Mouse (Mus musculus) cerebellum, postnatal 10 days (tissue): ENCODE data around the gene Pde1b.
A peak's percentile ranks its signal among the peaks of the same experiment; 100 is the strongest.

Experiments used
- DNase-seq, 2 experiments: peaks; one replicate each; pipeline ENCODE4 v3.0.0; 2021; ENCODE audit warnings: mixed read lengths in 2 of 2

Pde1b gene

DNA sequence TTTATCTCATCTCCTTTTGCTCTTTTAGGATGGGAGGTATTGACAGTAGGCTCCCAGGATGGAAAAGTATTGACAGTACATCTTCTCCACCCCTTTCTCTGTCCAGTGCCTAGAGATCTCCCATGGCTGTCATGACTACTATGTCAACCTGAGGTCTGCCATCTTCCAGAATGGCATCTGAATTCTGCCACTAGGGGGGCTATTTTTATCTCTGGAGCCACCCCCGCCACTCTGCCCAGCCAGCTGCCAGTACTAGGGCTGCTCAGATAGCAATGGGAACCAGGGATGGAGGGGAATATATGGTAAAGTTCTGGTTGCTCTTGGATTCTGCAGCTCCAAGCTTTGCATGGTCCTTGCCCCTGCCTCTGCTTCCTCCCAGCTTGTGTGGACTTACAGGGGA is 8.8 kb downstream of the Pde1b start:
- DNase-seq, result no peak

DNA sequence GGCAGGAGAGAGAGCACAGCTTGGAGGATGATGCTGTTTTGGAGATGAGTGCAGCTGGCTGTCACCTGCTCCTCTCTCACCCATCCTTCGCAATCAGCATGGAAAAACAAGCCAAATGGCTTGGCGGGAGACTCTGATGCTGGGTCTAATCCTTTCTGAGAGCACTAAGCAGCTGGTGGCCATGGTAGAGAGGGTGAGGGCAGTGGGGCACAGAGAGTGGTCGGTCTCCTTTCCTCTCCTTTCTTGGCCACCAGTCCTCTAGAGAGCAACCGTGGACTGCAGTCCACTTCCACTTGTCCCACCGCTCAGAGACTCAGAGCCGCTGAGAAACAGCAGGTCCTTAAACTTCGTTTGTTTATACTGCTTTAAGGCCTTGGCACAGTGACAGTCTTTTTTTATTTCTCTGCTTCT is 10.8 kb downstream of the Pde1b start:
- DNase-seq, result peak; percentile 73 to 81

DNA sequence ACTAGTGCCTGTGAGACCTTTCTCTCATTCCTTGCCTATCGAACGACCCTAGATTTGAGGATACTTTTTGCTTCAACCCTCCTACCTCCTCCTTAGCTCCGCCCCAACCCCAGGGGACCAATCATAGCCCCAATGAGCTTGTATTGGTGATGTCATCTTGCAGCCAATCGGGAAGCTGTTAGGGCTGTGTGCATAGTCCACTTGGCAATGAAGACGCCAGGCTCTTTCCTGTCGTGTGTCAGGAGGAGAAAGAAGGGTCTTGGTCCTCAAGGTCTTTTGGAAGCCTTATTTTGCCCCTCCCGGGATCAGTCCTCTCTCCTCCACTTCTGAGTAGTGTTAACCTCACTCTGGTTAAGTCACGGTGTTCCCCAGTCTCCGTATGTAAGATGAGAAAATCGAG is 11.3 kb downstream of the Pde1b start:
- DNase-seq, result peak; percentile 96 to 97

DNA sequence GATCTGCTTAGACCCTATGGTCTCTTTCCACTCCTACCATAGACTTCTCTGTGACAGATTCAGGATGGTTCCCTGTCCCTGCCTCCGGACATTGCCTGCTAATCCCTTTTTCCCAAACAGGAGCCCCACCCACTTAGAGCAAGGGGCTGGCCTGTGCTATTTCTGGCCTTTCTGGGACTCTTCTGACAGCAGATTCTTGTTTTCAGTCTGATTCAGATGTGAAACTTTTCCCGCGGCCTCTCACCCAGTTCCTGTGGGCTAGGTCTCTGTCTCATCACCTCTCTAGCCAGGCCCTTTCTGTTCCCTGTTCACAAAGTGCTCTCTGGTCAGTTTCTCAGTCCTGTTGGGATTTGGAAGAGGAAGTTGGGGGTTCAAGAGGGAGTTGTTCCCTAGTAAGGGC is 12.1 kb downstream of the Pde1b start:
- peak in 1 of 2 experiments; percentile 13 for DNase-seq

DNA sequence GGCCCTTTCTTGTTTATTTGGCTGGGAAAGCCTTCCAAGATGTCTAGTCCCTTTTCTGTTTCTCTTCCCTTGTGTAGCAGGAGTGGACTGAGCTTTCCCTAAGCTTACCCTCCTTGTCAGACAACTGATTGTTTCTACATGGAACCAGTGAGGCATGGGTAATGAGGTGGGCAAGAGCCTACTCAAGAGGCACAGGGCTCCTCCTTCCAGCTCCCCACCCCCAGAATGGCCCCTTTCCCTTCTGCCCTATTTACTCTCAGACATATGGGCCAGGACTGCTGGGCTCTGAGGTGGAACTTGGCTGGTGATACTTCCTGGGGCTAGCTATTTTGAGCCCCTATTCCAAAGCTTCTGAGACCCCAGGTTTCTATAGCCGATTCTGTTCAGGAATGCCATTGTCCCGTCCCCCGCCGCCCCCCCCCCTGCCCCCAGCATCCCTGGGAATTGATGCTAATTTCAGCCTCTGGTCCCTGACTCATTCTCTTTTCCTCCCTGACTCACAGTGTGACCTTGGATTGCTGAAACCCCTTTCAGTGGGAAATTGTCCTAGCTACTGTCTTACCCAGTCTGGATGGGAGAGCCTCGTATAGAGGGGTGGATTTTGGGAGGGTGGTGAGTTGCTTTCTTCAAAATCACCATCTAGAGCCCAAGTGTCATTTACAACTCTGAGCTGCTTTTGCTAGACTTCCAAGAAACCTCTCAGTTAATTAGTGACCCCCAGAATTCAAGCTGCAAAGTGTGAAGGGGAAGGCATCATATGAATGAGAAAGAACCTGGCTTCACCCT is 16.0 kb downstream of the Pde1b start:
- peak; percentile 92 to 94 for DNase-seq

DNA sequence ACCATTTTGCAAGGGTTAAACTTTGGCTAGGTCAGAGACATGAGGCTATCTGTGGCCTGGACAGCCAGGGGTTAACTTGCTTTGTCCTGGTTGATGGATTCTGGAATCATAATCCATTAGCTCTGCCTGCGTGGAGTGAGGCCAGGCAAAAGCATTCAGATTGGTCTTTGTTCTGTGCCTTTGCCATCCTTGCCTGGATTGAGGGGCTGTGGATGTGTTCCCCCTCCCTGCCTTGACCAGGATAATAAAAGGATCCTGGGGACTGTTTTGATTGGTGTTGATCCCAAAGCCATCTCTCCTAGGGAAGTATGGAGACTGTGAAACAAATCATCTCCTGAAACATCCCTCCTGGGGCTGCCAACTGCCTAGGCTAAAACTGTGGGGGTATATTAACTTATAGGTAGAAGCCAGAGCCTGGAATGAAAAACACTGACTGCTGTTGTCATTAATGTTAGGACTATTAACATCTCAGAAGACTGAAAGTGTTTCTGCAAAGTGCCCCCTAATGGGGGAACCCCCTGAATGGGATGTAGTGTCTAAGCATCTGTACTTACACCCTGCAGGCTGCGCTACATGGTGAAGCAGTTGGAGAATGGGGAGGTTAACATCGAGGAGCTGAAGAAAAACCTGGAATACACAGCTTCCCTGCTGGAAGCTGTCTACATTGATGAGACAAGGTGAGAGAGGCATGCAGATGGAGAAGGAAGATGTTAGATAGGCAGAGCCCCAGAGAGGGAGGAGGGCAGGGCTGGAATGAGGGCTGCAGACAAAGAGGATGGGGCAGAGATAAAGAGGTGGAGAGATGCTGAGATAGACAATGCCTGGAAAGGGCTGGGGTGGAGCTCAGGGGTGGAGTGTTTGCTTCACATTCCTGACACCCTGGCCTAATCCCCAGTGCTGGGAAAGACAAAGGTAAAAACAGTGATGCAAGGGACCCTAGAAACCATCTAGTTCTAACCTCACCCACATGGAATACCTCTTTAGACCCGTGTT is 16.8 kb downstream of the Pde1b start:
- peak; percentile 75 to 78 for DNase-seq

DNA sequence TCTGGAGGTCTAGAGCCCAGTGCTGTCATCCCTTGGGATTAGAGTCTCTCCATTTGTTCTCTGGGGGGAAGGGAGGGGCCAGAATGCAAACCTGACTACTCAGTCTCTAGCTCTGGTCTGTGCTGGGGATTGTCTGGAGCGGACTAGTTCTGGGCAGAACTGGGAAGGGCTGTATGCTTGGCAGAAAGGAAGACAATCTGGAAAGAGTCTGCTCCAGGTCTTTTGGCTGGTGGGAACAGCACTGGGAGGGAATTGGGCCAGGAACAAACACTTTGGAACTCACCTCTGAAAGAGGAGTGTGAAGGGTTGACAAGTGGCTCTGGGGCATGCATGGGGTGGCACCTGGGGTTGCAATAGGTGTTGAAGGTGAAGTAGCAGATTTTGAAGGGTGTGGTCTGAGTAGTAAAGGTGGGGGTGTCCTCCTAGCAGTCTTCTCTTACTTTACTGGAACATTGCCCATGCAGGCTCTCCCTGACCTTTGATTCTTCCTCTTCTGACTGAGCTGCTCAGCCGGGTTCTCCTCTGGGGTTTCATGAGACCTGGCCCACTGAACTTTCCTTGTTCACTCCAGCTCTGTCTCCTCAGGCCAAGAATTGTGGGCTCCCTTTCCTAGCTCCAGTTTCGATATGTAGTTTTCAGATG is 19.7 kb downstream of the Pde1b start:
- peak; percentile 65 to 67 for DNase-seq

DNA sequence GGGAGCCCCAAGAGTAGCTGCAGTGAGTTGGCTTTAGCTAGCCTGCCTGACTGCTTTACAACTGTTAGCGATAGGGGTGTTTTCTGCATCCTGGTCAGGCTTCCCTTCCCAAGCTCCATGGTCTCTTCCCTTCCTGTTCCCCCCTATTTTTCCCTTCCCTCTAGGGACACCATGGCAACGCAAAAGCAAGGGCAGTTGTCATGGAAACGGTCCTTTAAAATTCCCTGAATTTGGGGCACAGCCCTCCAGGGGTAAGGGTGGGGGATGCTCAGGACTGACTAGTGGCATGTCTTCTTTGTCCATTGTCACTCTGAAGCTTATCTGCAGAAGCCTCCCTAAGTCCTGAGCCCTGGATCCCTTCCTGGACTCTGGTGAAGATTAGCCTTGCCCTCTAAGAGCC is 20.3 kb downstream of the Pde1b start:
- DNase-seq, result no peak

DNA sequence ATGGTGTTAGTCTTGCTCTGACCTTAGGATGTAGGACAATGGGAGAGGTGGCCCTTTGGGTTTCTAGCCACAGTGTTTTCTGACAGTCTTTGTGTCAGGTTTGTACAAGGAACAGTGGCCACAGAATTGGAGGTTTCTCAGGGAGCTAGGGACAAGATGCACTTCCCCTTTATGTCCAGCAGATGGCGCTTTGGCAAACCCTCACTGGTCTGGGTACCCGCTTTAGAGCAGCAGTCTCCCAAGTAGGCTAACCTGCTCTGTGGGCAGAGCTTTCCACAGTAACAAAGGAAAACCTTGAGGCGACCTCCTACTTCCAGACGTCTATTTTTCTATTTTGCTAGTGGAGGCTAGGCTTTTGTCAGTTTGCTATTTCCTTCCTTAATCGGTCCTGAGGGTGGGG is 27.5 kb downstream of the Pde1b start:
- DNase-seq, result peak; percentile 79 to 84

DNA sequence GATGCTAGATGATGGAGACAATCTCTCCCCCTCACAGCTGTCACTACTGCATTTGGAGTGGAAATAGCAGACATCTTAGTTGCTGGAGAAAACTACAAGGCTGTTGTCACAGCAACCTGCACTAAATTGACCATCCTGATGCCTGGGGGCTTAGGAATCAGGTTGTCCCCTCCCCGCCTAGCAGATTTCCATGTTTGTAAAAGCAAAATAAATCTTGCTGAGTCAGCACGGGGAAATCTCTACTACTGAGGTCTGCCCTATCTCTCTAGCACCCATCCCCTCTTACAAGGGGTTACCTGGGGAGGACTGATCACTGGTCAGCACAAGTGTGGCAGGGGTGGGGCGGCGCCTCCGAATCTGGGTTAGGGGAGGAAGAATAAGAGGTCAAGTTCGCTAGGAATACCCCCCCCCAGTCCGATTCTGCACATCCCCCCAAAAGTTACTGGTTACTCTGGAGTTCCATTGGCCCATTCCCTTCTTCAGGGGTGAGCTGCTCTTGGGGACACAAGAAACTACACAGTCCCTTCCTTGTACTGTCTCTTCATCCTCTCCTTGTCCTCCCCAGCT is 31.3 kb downstream of the Pde1b start:
- DNase-seq, result peak in 1 of 2 experiments; percentile 4

DNA sequence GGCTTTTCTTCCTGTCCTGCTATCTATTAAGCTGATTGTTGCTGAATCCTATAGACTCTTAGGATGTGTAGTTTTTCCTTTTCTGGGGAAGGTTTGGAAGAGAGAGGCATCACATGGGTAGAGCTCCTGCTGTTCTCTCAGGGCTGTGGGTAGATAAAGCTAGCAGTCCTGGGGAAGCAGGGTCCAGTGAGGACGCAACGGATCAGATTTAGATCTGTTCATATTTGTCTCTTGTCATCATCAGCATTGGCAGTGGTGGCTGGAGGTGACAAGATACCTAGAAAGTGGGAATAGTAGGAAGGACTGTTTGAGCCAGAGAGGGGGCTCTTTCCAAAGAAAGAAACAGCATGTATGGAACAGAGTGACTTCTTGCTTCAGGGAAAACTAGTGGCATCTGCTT is 32.2 kb downstream of the Pde1b start:
- peak in 1 of 2 experiments; percentile 12 for DNase-seq

DNA sequence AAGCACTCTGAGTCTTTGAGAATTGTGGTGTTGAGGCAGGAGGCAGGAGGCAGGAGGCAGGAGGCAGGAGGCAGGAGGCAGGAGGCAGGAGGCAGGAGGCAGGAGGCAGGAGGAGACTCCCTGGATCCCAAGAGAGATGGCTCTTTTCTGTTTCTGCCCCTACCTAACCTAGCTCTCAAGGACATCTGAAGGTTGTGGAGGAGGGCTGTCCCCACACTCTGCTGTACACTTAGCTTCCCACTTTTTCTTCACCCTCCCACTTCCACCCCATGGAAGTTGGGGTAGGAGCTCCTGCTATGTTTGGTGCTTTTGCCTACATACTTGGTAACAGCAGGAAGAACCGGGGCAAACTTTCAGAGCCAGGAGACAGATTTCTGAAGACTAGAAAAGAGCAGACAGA is 33.0 kb downstream of the Pde1b start:
- peak in 1 of 2 experiments; percentile 14 for DNase-seq

DNA sequence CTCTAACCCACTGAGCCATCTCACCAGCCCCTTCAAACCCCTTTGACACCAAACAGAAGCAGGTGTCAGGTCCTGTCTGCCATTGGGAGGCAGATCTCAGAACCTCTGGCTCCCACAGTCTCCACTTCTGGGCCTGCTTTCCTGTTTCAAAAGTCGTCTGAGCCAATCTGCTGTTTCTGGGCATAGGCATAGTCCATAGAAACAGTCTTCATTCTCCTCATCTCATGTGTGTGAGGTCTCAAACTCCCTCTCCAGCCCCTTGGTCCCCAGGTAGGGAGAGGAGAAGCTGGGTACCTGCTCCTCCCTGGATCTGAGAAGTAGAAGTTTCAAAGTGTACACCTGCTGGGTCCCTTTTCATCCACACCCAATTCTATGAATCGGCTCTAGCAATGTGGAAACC is 33.6 kb downstream of the Pde1b start:
- DNase-seq, result no peak

DNA sequence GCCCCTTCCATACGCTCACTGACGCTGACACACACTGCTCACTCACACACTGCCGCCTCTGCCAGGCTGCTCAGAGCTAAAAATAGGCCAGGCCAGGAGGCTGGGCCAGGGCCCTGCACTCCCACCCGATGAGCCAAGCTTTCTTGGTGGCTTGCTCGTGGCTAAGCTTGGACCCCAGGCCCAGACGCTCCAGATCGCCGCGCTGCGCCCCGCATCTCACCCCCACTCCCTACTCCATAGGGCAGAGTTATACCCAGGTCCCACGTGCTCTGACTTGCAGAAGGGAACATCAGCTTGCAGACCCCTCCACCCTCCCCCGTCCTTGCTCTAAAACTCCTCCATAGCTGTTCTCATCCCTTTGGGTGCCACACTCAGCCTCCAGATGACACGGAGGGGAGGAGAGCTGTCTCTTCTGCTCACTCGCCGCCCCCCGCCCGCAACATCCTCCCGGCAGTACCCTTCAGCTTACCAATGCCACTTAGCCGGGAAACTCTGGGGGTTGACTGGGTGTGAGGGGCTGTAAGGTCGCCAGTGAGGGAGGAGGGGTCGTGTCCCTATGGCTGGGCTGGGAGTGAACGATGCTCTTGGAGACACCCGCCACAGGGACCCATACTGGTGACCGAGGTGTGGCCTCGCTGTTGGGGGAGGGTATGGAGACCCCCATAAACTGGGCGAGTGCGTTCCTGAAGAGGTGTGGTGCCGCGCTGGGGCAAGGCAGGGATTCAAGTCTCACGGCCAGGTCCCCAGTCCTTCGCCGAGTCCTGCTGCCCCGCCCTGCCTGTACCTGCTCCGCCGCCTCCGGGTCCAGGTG is 34.4 kb downstream of the Pde1b start:
- peak; percentile 79 to 82 for DNase-seq

DNA sequence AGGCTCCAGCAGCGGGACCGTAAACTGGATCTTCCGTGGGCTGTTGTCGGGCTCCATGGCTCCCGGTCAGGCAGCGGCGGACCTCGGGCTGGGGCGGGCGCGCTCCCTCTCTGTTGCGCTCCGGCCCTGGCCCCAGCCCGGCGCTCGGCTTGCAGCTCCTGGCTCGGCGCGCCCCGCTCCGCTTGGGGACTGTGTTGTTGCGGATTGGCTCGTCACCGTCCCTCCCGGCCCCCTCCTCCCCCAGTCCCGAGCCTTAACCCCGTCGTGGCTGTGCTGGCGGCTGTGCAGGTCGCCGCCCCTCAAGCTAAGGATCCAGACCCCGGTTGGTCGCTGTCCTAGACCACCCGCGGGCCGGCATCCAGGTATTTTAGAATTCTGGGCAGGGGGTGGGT is 35.0 kb downstream of the Pde1b start, which contains the start of gene Ppp1r1a:
Ppp1r1a (minus strand) TSS at position 182 of the 392 bp plus-strand sequence.
- peak; percentile 91 to 93 for DNase-seq

DNA sequence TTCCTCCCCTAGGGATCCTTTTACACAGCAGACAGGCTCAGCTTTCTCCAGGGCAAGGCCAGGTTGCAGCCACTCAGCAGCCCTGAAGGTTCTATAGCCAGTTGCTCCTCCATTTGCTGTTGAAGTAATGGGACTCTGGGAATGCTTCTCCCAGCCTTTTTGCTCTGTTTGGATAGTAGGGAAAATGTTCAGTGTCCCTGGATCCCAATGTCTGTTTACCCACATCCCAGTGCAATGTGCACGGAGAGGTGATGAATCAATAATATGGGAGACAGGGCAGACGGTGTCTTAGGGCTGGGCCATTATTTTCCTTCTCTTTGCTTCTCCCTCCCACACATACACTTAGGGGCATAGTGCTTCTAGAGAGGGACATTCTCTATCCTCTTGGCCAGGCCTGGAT is 36.4 kb downstream of the Pde1b start:
- DNase-seq, result no peak

DNA sequence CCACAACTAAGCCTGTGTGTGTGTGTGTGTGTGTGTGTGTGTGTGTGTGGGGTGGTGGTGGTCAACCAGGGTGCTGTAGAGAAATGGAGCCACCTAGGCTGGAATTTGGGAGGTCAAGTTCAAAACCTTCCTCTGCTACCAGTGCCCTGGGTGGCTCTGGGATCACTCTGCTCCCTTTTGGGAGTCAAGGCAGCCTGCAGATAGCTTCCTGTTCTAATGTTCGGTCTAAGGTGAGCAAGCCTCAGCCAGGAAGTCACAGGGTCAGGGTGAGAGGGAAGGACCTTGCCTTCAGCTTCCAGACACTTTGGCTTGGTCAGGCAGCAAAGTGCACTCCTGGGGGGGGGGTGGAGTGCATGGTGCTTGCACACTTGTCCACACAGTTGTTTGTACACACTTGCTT is 37.8 kb downstream of the Pde1b start:
- DNase-seq, result no peak

DNA sequence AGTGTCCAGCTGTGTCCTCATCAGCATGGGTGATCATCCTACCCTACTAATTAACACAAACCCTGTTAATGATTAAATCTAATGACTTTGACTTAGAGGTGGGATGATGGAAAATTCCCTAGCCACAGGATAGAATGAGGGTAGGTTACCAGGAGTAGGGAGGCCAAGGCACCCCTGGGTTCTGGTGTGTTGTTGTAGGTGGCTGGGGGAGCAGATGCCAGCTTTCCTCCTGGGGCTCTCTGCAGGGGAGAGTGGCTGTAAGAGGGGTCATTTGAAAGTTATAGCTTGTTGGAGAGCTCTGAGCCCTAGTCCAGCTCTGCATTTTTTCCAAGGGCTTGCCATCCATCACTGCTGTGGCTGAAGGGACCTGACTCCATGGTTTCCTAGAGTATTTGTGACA is 39.7 kb downstream of the Pde1b start:
- DNase-seq, result no peak

DNA sequence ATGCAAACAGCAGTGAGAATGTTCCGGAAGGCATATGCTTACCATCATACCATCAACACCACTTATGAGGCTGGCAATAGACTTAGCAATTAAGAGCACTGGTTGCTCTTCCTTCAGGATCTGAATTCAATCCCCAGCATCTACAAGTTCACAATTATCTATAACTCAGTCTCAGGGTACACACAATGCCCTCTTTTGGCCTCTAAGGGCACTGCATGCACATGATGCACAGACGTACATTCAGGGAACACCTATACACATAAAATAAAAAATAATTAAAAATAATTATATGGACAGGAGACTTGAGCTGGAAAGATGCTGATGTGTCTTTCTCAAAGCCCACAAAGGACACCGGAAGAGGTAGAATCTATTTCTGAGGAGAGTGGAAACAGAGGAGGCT is 45.1 kb downstream of the Pde1b start:
- no peak for DNase-seq

DNA sequence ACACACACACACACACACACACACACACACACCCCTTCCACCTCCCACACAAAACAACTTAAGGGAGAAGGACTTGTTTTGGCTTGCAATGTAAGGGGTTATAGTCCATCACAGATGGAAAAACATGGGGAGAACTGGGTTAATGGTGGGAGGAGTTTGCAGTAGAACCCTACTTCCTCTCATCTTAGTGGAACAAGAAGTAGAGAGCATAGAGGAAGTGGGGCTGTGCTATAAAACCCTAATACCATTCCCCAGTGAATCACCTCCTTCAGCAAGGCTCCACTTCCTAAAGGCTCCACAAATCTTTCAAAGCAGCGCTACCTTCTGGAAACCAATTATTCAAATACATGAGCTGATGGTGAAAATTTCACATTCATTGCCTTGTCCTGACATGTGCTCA is 46.6 kb downstream of the Pde1b start:
- DNase-seq, result no peak

DNA sequence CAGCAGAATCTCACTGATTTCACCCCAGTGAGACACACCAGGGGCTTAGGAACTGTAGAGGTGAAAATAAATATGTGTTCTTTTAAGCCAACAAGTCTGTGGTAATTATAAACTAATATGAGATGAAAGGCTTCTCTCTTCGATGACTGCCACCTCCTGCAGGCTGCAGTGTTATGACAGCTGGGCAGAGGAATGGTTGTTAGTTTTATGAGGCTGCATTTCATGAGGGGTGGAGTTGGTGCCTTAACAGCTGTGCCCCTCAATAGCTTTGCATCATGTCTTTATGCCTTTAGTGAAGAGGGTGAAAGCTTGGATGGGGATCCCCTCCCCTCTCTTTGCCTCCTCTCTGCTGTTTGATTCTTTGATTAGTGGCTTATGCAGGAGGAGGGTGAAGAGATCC is 48.2 kb downstream of the Pde1b start:
- DNase-seq, result no peak
